Mouse (Mus musculus): ENCODE measurements around the gene Klhl5. TPM values are rescaled to one million over a fixed set of nuclear protein-coding genes. Genes with fewer than 3 reads are reported as not detected.
"Not testable (repeated sequence)": the region's sequence is repeated elsewhere in the genome, so short reads cannot be mapped to it uniquely, and the experiment has no call there.

The Klhl5 gene
- total RNA-seq, 2 experiments from 2014 or later = 53.1 to 67.7 TPM

- no peak for DNase-seq
Observed at GRCm38 (mm10) chr5:65097457-65097856, 9.9 kb upstream of the Klhl5 start.

- DNase-seq = no peak
Observed at GRCm38 (mm10) chr5:65100002-65100401, 7.3 kb upstream of the Klhl5 start.

DNA sequence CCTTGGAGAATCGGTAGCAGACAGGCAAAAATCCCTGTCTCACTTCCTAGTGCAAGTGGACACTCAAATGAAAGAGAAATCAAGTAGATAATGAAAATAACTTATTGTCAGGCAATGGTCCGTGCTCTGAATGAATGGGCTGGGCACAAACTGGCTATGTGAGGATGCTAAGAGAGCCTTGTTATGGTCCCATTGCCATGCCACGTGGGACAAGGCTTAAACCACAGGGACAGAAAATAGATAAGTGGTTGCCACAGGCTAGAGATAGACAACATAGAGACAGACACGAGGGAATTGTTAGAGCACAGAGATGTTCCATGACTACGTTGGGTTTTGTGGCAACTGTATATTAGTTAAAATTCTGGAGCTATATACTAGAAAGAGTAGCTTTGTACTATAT, 6.1 kb upstream of the Klhl5 start:
- DNase-seq = no peak

DNA sequence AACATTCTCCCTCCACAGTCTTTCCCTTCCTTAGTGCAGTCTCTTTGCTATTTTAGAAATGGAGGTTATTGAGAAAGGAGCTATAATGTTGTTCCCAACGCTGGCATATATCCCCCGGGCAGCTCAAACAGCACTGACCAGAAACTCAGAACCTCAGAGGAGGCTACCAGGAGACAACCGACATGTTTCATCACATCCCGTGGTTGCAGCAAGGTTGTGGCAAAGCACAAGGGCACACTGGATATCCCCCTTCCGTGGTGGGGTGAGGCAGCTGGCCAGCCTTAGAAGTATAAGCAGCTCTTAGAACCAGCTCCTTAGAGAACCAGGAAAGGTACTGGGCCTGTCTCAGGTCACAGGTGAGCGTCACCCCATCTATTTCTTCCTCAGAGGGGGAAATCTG, 5.7 kb upstream of the Klhl5 start:
- DNase-seq = peak in 1 of 2 experiments; percentile 30

- DNase-seq = no peak
Observed at GRCm38 (mm10) chr5:65102026-65102640, 5.2 kb upstream of the Klhl5 start.

- no peak for DNase-seq
Observed at GRCm38 (mm10) chr5:65102641-65103042, 4.7 kb upstream of the Klhl5 start.

DNA sequence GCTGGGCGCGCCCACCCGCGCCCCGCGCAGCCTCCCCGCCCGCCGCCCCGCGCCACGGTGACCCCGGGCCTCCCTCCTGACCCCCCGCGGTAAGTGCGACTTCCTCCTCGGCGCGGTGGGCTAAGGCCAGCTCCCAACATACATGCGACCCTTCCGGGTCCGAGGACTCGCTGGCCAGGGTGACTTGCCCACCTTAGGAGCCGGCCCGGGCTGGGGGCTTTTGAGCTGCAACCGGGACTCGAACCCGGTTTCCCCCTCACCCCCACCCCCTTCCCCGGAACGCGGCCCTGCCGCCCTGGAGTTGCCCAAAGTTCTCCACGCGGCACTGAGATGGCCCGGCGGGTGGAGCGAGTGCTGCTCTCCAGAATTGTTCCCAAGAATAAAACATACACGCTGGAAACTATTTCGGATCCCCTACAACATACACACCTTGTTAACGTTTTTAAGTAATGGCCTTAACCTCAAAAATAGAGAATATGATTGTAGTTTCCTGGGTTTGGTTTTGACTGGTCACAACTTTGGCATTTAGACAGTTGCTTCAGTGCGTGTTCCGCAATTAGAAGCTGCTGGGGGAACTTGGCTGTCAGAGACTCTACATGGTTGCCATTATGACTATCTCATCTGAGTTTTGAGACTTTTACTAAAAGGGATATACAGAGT, 564 bp downstream of the Klhl5 start:
- peak; percentile 57 to 70 for DNase-seq

GRCm38 (mm10) chr5:65112225-65112624, 4.9 kb downstream of the Klhl5 start:
- DNase-seq = not testable (repeated sequence)

GRCm38 (mm10) chr5:65113323-65113722, 6.0 kb downstream of the Klhl5 start:
- no peak for DNase-seq

- no peak for DNase-seq
Observed at GRCm38 (mm10) chr5:65116789-65117188, 9.4 kb downstream of the Klhl5 start.

- DNase-seq = no peak
Observed at GRCm38 (mm10) chr5:65119495-65119894, 12.2 kb downstream of the Klhl5 start.

GRCm38 (mm10) chr5:65119918-65120317, 12.6 kb downstream of the Klhl5 start:
- DNase-seq = no peak

DNA sequence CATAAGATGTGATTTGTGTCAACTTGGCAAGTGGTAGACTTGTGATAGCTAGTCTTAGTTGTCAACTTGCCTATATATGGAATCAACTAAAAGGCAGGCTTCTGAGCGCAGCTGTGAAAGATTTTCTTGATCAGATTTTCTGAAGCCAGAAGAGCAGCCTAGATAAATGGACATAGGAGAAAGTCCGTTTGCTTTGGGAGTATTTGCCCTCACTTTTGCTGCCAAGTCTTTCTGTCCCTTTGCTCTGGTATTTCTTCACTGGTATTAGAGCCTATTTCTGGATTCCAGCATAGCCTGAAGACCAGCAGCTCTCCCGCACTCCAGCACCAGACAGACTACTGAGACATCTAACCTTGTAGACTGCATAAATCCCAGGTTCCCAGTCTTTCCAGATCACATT, 15.3 kb downstream of the Klhl5 start:
- no peak for DNase-seq

- DNase-seq = no peak
Observed at GRCm38 (mm10) chr5:65126137-65126536, 18.8 kb downstream of the Klhl5 start.

DNA sequence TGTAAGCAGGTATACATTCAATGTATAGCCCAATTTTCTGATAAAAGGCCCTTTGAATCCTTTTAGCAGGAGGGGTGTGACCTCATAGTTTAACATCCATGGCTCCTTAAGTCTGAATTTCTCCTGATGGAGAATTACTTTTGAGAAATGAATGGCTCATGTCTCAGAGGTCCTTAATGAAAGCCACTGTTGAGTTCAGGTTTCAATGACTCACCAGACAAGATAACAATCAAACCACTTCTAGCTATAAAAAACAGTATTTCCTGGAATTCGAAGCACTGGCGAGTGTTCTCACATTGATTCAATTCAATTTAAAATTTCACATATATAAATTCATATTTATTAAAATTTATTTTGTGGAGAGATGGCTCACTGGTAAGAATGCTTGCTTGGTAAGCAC, 21.1 kb downstream of the Klhl5 start:
- DNase-seq = no peak

DNA sequence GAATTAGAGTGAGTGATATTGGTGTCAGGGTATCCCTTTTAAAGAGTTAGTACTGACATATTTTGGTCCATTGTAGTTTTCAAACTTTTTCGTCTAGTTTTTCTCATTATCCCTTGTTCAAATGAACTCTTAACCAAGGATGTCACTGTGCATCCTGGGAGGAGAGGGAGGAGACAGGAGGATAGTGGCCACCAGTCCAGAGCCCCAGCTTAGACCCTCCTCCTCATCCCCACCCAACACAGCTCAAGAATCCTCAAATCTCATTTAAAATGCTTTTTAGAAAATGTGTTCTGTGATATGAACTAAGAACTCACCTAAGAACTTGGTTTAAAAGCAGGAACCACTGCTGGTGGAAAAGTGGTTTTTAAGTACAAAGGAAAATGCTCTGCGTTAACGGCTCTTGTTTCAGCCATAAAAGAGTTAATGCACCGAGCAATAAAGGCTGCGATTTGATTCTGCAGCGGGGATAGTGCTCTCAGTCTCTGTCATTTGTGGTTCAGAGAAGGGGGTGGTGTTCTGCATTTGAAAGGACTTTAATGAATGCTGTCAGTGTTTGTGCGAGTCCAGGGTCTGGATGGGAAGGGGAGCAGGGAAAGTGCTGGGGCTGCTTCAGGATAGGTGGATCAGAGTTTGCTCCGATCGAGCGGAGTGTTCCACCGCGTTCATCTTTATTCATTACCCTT, 23.3 kb downstream of the Klhl5 start:
- DNase-seq = no peak

DNA sequence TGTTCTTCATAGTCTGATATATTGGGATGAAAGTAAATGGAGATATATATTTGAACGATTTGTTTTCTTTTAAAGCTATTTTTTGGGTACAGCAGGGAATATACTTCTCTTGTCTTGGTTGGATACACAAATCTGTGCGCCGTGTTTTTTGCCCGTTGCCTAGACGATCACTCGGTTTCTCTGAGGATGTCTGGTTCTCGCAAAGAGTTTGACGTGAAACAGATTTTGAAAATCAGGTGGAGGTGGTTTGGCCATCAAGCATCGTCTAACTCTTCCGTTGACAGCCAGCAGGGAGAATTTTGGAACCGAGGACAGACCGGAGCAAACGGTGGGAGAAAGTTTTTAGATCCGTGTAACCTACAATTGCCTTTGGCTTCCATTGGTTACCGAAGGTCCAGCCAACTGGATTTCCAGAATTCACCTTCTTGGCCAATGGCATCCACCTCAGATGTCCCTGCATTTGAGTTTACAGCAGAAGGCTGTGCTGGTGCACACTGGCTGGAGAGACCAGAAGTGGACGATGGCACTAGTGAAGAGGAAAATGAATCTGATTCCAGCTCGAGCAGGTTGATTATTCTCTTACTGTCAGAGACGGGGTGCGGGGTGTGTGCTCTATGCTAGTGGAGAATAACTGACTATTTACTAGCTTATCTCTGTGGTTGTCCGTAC, 24.0 kb downstream of the Klhl5 start:
- DNase-seq = no peak

GRCm38 (mm10) chr5:65136159-65136558, 28.8 kb downstream of the Klhl5 start:
- no peak for DNase-seq

DNA sequence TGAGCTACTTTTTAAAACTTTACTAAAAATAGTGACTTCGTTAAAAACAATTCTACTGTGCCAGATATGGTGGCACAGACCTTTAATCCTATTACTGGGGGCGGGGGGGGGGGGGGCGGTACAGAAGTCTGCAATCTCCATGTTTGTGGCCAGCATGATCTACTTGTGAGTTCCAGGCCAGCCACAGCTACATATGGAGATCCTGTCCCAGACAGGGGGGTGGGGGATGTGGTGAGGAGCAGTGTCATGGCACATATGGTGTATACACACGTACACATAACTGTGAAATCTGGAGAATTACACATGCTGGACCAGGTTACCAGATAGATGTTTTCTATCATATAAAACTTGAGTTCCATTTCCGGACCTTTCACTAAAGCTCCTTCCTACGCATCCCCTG, 29.7 kb downstream of the Klhl5 start:
- DNase-seq = no peak

DNA sequence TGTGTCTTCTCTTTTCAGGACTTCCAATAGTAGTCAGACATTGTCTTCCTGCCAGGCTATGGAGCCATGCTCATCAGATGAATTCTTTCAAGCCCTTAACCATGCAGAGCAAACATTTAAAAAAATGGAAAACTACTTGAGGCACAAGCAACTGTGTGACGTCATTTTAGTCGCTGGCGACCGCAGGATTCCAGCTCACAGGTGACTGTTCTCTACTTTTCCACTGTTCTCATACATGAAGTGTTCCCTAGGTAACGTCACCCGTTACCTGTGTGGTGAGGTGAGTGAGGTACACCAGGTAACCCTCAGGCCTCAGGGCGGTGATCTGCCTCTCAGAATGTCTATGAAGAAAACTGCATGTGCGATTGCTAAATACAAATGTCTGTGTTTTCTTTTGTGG, 33.9 kb downstream of the Klhl5 start:
- DNase-seq = no peak

GRCm38 (mm10) chr5:65142247-65142646, 34.9 kb downstream of the Klhl5 start:
- DNase-seq = no peak

DNA sequence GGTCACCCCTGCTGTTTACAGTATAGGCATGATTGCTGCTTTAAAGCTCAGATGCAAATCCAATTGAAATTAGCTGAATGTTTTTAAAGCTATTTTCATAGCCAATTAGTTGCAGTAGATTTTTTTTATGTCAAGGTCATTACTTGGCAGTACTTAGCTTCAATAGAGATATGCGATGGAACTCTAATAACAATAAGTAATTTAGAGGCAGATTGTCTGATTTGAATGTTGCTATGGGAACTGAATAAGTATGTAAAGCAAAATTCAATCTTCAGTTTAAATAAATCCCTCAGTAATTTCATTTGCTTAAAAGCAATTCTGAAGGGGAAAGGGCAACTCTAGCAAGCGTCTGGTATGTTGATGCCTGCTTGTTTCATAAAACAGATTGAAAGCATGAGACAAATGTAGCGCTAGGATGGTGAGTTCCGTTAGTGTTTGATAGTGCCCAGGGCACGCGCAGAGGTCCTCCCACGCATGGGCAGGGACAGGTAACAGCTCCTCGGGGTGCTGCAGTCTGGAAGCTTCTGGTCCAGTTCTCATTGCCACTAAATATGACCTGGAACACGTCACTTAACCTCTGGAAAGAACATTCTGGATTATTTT, 38.3 kb downstream of the Klhl5 start:
- no peak for DNase-seq

GRCm38 (mm10) chr5:65146749-65147148, 39.4 kb downstream of the Klhl5 start:
- DNase-seq = no peak

Data from adrenal gland, postnatal 36 days (tissue).